Mouse (Mus musculus) intestine, postnatal 0 days (tissue): ENCODE measurements at regions not wholly inside any gene's neighbourhood (a gene's known extent, or its start where the extent isn't known, plus 50 kb on each side); places are given as distances from the start of the nearest gene placed in this dataset.

Source experiments
- ATAC-seq: fragments of 200-750 bp; cut with Nextera tagmentation; 2 replicates; pipeline ENCODE4 v1.8.0; 2017; ENCODE audit warnings: mild to moderate bottlenecking, moderate TSS enrichment, moderate library complexity
- H3K27ac ChIP-seq: fragments of 300-500 bp; sonication (generic); 2 replicates; pipeline ENCODE4 v1.5.1; 2014; ENCODE audit warnings: mild to moderate bottlenecking, low read depth, low read length, moderate library complexity
- H3K27me3 ChIP-seq: fragments of 300-500 bp; sonication (generic); replicated peaks from 2 replicates; pipeline ENCODE4 v1.6.1; 2014; ENCODE audit warnings: low read length, mixed read lengths; ENCODE audit not compliant: control insufficient read depth, insufficient read depth
- H3K36me3 ChIP-seq: fragments of 300-500 bp; sonication (generic); 2 replicates; pipeline ENCODE4 v1.6.1; 2014; ENCODE audit warnings: mild to moderate bottlenecking, moderate library complexity; ENCODE audit not compliant: control insufficient read depth, insufficient read depth
- H3K4me1 ChIP-seq: fragments of 300-500 bp; sonication (generic); replicated peaks from 2 replicates; pipeline ENCODE4 v1.6.1; 2014; ENCODE audit warnings: antibody characterized with exemption, low read length, mixed read lengths; ENCODE audit not compliant: control insufficient read depth, insufficient read depth
- H3K4me2 ChIP-seq: fragments of 300-500 bp; sonication (generic); replicated peaks from 2 replicates; pipeline ENCODE4 v1.6.1; 2014; ENCODE audit warnings: low read depth, mild to moderate bottlenecking, moderate library complexity
- H3K4me3 ChIP-seq: fragments of 300-500 bp; sonication (generic); 2 replicates; pipeline ENCODE4 v1.5.1; 2014; ENCODE audit warnings: low read depth, low read length
- H3K9ac ChIP-seq: fragments of 300-500 bp; sonication (generic); 2 replicates; pipeline ENCODE4 v1.6.1; 2014; ENCODE audit warnings: mild to moderate bottlenecking, low read depth, low read length
- H3K9me3 ChIP-seq: fragments of 300-500 bp; sonication (generic); 2 replicates; pipeline ENCODE4 v1.6.1; 2016; ENCODE audit warnings: mixed run types; ENCODE audit not compliant: control insufficient read depth
- CTCF ChIP-seq: sonication (generic); IDR thresholded peaks from 2 replicates; pipeline ENCODE4 v1.5.1; 2016; ENCODE audit warnings: low read depth, mild to moderate bottlenecking, control low read depth, antibody characterized with exemption, moderate library complexity
- WGBS: fragments of 180-500 bp; shearing (Covaris S2); extraction: QIAGEN DNeasy Blood & Tissue Kit; methylation state at CpG from one replicate; pipeline ENCODE4 v1.1.7; 2014; 5-methylcytosine and 5-hydroxymethylcytosine counted together

- Histone ChIP-seq H3K36me3 (no peaks in the 10 kb centered on the region), H3K27ac (no peak overlapping the region), H3K9me3 (no peaks in the 10 kb centered on the region), H3K4me1 (no peaks in the 10 kb centered on the region; the same call in 1 of the 2 replicates), H3K9ac (no peak overlapping the region), H3K27me3 (no peaks in the 10 kb centered on the region), H3K4me3 (no peak overlapping the region), H3K4me2 (no peak overlapping the region; the same call in none of the 2 replicates)
- WGBS: 39% methylated on average over 8 of the region's 8 CpGs
- no peak for ATAC-seq
- no peak for TF ChIP-seq CTCF
Observed at GRCm38 (mm10) chr15:62295233-62295927, 1372.6 kb upstream of the A1bg start.

GRCm38 (mm10) chr15:62294786-62295185 lies 1372.0 kb upstream of the A1bg start:
- H3K4me2 ChIP-seq: no peak overlapping the region
- 19% methylated on average over 3 of the region's 3 CpGs for WGBS
- TF ChIP-seq CTCF: no peak
- no peak overlapping the region for H3K9ac ChIP-seq
- H3K36me3 ChIP-seq: no peaks in the 10 kb centered on the region
- no peaks in the 10 kb centered on the region; the same call in 1 of the 2 replicates for H3K4me1 ChIP-seq
- H3K27me3 ChIP-seq: no peaks in the 10 kb centered on the region
- no peak for ATAC-seq
- H3K4me3 ChIP-seq: no peak overlapping the region
- no peak overlapping the region for H3K27ac ChIP-seq
- no peaks in the 10 kb centered on the region for H3K9me3 ChIP-seq

GRCm38 (mm10) chr15:62292876-62293275 lies 1370.1 kb upstream of the A1bg start:
- H3K27ac ChIP-seq: no peak overlapping the region
- H3K4me3 ChIP-seq: no peak overlapping the region
- H3K4me1 ChIP-seq: no peaks in the 10 kb centered on the region; the same call in 1 of the 2 replicates
- no peak for ATAC-seq
- no peak for TF ChIP-seq CTCF
- no peak overlapping the region for H3K9ac ChIP-seq
- H3K27me3 ChIP-seq: no peaks in the 10 kb centered on the region
- no peaks in the 10 kb centered on the region for H3K36me3 ChIP-seq
- H3K9me3 ChIP-seq: no peaks in the 10 kb centered on the region
- WGBS: 81% methylated on average over 3 of the region's 3 CpGs
- H3K4me2 ChIP-seq: no peak overlapping the region

GRCm38 (mm10) chr15:62290687-62291086 lies 1367.9 kb upstream of the A1bg start:
- Histone ChIP-seq H3K9ac (no peak overlapping the region), H3K27ac (no peak overlapping the region), H3K4me3 (no peak overlapping the region), H3K36me3 (no peaks in the 10 kb centered on the region), H3K27me3 (no peaks in the 10 kb centered on the region), H3K4me2 (no peak overlapping the region), H3K4me1 (no peaks in the 10 kb centered on the region; the same call in 1 of the 2 replicates), H3K9me3 (no peaks in the 10 kb centered on the region)
- TF ChIP-seq CTCF: no peak
- ATAC-seq: no peak
- 90% methylated on average over 4 of the region's 4 CpGs for whole genome bisulfite sequencing

GRCm38 (mm10) chr15:62286666-62287655 lies 1364.1 kb upstream of the A1bg start:
- Histone ChIP-seq H3K4me2 (no peak overlapping the region), H3K4me3 (no peak overlapping the region), H3K36me3 (no peaks in the 10 kb centered on the region), H3K9me3 (no peaks in the 10 kb centered on the region), H3K9ac (no peak overlapping the region), H3K27ac (no peak overlapping the region), H3K4me1 (no peaks in the 10 kb centered on the region), H3K27me3 (no peaks in the 10 kb centered on the region)
- no peak for TF ChIP-seq CTCF
- no peak for ATAC-seq
- WGBS: 56% methylated on average over 11 of the region's 11 CpGs
